Mouse (Mus musculus): ENCODE data around the gene Irx5. TPM values are rescaled to one million over a fixed set of nuclear protein-coding genes. Genes with fewer than 3 reads are reported as not detected.

The Irx5 gene
- polyA plus RNA-seq, 1 experiment from 2014 or later: 13.2 TPM

DNA sequence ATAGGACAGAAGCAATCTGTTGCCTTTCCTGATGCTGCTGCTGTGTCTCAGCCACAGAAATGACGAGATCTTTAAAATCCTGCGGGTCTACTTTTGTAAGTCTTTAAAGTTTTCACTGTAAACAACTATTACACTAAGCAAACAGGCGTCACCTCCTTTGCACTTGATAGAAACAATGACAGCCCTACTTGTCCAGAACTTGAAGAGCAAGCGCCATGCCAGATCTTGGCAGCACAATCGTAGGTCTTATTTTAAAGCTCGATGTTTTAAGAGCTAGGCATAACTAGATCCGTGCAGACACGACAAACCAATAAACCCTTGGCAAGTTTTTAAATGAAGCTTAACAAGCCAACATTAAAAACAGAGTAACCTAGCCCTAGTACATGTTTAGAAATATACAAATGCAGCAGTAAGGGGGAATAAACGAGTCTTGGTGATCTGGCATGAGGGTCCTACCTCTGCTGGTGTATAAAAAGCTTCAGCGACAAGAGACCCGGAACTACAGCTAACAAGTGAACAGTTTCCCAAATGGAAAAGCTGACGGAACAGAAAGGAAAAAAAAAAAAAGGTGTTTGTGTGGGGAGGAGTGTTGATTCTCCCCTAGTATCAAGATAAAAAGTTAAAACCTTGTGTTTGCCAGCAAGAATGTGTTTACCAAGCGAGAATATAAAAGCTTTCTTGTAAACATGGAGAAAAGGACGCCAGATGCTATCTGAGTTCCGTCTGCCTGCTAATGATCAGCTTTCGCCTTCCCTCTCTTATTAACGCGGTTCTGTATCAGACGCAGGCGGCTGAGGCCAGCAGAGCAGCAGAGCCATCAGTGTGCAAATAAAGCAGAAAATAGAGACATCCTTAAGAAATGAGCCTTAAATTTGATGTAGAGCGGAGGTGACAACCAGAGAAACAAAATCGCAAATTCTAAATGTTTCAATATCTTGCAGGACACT is 2.6 kb upstream of the Irx5 start:
- peaks cover 83% of the 10 kb centered on the region for H3K27me3 ChIP-seq (ENCODE audit: low read depth, poor library complexity, severe bottlenecking)
- 4% methylated on average over 22 of the region's 22 CpGs for WGBS
- H3K4me1 ChIP-seq: peaks cover 58% of the 10 kb centered on the region
- no peaks in the 10 kb centered on the region; the same call in 1 of the 2 replicates for H3K36me3 ChIP-seq
- peak overlapping the region; percentile 50; the same call in 1 of the 2 replicates for H3K27ac ChIP-seq
- peak; percentile 46 for DNase-seq (ENCODE audit: low spot score)
- H3K9me3 ChIP-seq (replicated peaks): no peaks in the 10 kb centered on the region
- peak overlapping the region; percentile 69 for H3K4me3 ChIP-seq

DNA sequence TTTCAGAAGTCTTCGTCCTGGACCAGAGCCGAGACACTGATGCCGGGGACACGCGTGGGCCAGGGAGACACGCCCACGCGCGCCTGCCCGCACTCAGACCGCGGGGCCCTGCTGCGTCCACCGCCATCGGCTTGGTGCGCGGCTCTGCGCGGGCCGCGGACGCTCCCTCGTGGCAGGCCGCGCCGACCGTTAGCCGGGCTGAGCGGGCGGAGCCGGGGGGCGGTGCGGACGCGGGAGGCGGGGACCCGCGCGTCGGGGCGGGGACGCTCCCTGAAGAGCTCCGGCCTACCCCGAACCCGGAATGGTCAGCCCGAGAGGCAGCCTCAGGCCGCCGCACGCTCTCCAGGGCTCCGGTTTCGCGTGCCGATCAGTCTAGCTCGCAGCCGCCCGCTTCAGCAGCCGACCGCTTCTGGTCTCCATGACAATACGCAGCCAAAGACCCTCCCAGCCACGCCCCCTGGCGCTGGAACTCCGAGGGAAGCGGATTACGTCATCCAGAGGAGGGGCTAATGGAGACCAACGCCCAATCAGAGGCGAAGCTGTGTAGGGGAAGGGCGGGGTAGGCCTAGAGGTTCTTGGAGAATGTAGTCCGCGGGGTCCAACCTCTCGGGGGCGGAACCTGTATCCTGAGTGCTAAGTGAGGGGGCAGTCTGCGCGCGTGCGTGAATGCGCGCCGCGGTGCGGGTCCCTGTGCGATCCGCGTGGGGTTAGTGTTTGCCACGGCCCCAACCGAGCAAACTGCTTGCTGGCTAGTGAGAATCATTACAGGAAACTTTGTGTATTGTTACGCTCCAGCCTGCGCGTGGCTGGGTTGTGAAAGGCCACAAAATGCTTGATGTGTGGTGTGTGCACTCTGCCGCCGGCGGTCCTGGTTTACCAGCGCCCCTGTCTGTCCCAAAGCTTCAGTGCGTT is 1.5 kb upstream of the Irx5 start:
- WGBS: under 1% methylated on average over 82 of the region's 93 CpGs
- H3K36me3 ChIP-seq: peaks cover 8% of the 10 kb centered on the region; the same call in 1 of the 2 replicates
- DNase-seq (ENCODE audit: low spot score): peak; percentile 98
- peak overlapping the region; percentile 69 for H3K4me3 ChIP-seq
- H3K4me1 ChIP-seq: peaks cover 68% of the 10 kb centered on the region
- H3K27ac ChIP-seq: peak overlapping the region; percentile 87
- H3K27me3 ChIP-seq (ENCODE audit: low read depth, poor library complexity, severe bottlenecking): peaks cover 83% of the 10 kb centered on the region
- no peaks in the 10 kb centered on the region for H3K9me3 ChIP-seq (replicated peaks)

DNA sequence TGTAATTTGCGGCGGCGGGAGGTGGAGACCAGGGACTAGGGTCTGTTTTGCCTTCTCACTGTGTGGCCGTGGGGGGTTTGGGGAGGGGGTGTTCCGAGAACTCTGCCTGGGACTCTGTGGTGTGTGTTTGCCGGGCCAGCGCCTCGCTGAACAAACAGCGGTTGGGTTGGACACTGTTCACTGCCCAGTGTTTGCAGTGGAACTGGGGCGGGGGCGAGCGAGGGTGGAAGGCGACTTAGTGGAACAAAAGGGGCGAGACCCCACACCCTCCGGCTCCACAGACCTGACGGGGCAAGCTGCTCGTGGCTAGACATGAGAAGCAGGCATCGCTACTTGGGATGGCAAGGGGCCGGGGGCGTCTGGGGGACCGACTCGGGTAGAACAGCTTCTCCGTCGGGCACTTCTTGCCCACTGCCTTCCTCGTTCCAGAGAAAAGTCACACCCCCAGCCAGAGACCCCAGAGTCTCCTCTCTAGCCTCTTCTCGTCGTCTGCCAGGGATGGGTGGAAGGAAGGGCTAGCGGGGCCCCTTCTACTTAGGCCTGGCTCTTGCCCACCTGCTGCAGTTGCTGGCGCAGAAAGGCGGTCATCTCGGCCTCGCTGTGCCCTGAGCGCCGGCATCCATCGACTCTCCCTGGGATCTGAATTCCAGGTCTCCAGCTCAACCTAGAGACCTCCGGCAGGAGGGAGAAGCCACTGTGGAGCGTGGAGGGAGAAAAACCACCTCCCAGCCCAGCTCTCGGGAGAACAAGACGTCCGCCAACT is 631 bp upstream of the Irx5 start:
- H3K36me3 ChIP-seq: peaks cover 8% of the 10 kb centered on the region; the same call in 1 of the 2 replicates
- no peak for DNase-seq (ENCODE audit: low spot score)
- H3K27me3 ChIP-seq (ENCODE audit: low read depth, poor library complexity, severe bottlenecking): peaks cover 87% of the 10 kb centered on the region
- WGBS: 1% methylated on average over 40 of the region's 40 CpGs
- peaks cover 68% of the 10 kb centered on the region for H3K4me1 ChIP-seq
- peak overlapping the region; percentile 69 for H3K4me3 ChIP-seq
- peak overlapping the region; percentile 87 for H3K27ac ChIP-seq
- no peaks in the 10 kb centered on the region for H3K9me3 ChIP-seq (replicated peaks)

DNA sequence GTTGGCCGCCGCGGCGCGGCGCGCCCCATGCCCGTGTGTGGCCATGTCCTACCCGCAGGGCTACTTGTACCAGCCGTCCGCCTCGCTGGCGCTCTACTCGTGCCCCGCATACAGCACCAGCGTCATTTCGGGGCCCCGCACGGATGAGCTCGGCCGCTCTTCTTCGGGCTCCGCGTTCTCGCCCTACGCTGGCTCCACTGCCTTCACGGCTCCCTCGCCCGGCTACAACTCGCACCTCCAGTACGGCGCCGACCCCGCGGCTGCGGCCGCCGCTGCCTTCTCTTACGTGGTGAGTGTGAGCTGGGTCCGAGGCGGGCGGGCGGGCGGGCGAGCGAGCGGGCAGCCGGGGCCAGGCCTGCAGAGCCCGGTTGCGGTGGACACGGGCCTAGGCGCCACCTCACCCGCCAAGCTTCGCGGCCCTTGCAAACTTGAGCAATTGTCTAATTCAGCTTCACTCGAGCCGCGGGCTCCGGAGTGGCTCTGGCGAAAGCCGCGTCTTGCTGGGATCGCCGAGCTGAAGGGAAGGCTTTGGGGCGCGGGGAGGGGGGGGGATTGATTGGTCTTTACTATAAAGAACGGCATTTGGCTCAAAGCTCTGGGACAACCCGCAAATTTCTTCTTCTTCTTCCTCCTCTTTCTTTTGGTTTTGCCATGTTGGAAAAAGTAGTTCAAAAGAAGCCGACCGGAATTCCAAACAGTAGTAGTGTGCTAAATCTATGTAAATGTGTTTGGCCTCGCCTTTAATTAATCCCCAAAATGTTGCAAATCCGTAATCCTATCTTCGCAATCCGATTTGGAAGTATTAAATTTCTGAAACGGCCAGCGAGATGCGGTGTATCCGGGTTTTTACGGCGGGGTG is 945 bp downstream of the Irx5 start:
- Histone ChIP-seq H3K4me3 (peak overlapping the region; percentile 69), H3K36me3 (peaks cover 8% of the 10 kb centered on the region; the same call in 1 of the 2 replicates), H3K27ac (peak overlapping the region; percentile 87), H3K9me3 (replicated peaks) (no peaks in the 10 kb centered on the region), H3K4me1 (peaks cover 73% of the 10 kb centered on the region), H3K27me3 (ENCODE audit: low read depth, poor library complexity, severe bottlenecking) (peaks cover 88% of the 10 kb centered on the region)
- under 1% methylated on average over 78 of the region's 80 CpGs for WGBS
- peak; percentile 79 for DNase-seq (ENCODE audit: low spot score)

DNA sequence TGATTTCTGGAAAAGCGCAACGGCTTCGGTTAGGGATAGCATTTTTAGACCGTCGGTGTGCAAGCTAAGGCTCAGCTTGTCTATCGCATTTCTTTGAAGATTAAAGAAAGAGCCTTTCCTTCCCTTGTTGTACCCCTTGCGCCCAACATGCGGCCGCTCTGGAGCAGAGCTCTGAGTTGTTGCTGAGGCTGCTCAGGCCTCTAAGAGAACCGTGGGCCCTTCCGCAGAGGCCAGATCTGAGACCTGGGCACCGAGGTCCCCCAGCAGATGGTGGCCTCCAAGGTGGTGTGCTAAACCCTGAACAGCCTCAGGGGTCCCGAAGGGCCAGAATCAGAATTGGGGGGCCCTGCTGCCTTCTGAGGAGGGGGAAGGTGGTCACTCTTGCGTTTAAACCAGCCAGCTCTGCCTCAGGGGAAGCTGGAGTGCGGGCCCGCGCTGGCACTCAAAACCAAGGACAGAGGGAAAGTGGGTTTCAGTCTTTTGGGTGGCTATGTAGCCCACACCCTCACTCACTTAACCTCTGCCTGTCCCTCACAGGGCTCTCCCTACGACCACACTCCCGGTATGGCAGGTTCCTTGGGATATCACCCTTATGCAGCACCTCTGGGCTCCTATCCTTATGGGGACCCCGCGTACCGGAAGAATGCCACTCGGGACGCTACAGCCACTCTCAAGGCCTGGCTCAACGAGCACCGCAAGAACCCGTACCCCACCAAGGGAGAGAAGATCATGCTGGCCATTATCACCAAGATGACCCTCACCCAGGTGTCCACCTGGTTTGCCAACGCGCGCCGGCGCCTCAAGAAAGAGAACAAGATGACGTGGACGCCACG is 1.8 kb downstream of the Irx5 start:
- Histone ChIP-seq H3K36me3 (peaks cover 8% of the 10 kb centered on the region; the same call in 1 of the 2 replicates), H3K27me3 (ENCODE audit: low read depth, poor library complexity, severe bottlenecking) (peaks cover 88% of the 10 kb centered on the region), H3K27ac (peak overlapping the region; percentile 87), H3K4me1 (peaks cover 77% of the 10 kb centered on the region), H3K4me3 (peak overlapping the region; percentile 69), H3K9me3 (replicated peaks) (no peaks in the 10 kb centered on the region)
- WGBS: 1% methylated on average over 35 of the region's 35 CpGs
- DNase-seq (ENCODE audit: low spot score): peak; percentile 71

DNA sequence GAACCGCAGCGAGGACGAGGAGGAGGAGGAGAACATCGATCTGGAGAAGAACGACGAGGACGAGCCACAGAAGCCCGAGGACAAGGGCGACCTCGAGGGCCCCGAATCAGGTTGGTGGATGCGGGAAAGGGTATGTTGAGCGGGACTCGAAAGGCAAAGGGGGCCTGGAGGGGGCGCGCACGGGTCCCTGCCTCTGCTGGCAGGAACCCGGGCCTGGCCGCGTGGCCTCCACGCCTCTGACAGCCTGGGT is 2.3 kb downstream of the Irx5 start:
- Histone ChIP-seq H3K27ac (peak overlapping the region; percentile 87), H3K27me3 (ENCODE audit: low read depth, poor library complexity, severe bottlenecking) (peaks cover 88% of the 10 kb centered on the region), H3K4me1 (peaks cover 76% of the 10 kb centered on the region), H3K4me3 (peak overlapping the region; percentile 69), H3K36me3 (peaks cover 8% of the 10 kb centered on the region; the same call in 1 of the 2 replicates), H3K9me3 (replicated peaks) (no peaks in the 10 kb centered on the region)
- under 1% methylated on average over 21 of the region's 21 CpGs for WGBS
- no peak for DNase-seq (ENCODE audit: low spot score)

DNA sequence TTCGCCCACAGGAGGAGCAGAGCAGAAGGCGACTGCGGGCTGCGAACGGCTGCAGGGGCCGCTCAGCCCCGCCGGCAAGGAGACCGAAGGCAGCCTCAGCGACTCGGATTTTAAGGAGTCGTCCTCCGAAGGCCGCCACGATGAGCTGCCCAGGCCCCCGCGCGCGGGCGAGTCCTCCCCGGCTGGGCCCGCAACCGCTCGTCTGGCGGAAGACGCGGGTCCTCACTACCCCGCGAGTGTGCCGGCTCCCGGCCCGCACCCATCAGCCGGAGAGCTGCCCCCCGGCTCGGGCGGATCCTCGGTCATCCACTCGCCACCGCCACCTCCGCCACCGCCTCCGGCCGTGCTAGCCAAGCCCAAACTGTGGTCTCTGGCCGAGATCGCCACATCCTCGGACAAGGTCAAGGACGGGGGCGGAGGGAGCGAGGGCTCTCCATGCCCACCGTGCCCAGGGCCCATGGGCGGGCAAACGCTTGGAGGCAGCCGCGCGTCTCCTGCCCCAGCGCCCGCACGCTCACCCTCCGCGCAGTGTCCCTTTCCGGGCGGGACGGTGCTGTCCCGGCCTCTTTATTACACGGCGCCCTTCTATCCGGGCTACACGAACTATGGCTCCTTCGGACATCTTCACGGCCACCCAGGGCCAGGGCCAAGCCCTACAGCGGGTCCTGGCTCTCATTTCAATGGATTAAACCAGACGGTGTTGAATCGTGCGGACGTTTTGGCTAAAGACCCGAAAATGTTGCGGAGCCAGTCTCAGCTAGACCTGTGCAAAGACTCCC is 2.8 kb downstream of the Irx5 start:
- Histone ChIP-seq H3K9me3 (replicated peaks) (no peaks in the 10 kb centered on the region), H3K36me3 (peaks cover 8% of the 10 kb centered on the region; the same call in 1 of the 2 replicates), H3K4me1 (peaks cover 75% of the 10 kb centered on the region), H3K4me3 (peak overlapping the region; percentile 69), H3K27me3 (ENCODE audit: low read depth, poor library complexity, severe bottlenecking) (peaks cover 93% of the 10 kb centered on the region), H3K27ac (peak overlapping the region; percentile 87)
- WGBS: 1% methylated on average over 77 of the region's 77 CpGs
- peak; percentile 79 for DNase-seq (ENCODE audit: low spot score)

DNA sequence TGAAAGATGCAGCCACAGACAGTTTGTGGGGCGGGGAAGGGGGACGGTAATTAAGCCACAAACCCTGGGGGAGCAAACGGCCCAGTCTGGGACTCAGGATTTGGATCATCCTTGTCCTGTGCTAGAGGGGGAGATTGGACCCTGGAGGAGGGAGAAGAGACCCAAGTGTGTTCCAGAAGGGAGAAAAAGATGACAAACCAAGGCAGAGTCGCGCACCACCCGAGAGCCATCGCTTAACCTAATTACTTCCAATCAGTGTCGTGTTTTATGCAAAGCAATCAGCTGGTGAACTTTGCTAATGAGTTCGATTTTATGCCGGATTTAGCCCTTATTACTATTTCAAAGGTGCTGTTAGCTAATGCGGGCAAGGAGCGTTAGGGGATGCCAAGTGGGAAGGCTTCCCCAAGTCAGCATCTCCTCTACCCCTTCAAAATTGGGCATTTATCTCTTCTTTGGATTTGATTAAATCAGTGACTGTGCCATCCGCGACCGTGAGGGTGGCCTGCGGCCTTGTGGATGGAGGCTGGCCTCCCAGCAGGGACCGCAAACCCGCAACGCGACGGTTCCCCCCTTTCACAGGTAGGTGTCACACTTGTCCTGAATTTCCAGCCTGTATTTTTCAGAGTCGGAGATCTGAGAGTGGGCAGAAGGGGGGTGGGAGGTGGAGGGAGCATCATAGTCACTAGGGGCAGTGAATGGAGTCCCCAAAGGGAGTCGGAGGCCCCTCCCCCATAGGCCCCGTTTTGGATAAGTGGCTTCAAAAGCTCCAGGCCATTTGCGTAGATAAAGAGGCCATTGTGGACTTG is 4.3 kb downstream of the Irx5 start:
- 2% methylated on average over 25 of the region's 25 CpGs for WGBS
- H3K27ac ChIP-seq: peak overlapping the region; percentile 57; the same call in 1 of the 2 replicates

DNA sequence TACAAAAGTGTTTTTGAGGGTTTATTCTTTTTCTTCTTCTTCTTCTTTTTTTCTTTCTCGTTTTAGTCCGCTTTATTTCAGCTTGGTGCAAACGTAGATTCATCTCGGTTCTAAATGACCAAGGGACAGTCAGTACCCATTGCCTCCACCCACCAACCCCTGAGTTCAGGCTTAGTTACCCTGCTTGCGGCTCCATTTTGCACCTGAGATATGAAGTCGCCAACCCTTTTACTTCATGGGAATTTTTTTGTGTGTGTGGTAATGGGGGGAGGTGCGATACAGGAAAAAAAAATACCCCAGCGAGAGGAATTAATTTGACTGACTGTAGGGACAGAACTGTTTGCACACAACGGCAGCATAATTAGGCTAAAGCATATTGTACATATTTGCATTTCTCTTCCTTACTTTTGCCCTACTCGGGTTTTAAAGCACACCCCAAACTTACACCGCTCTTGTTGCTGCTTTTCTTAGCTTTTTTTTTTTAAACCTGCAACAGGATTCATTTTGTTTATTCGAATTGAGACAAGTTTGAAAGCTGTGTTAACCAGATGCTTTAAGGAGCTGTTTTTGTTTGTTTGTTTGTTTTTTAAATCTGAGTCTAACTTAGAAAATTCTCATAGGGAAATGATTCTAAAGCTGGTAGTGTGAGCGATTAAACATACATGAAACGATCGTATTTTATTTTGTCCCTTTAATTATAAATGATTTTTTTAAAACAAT is 5.1 kb downstream of the Irx5 start:
- H3K4me1 ChIP-seq: peaks cover 73% of the 10 kb centered on the region
- no peaks in the 10 kb centered on the region for H3K9me3 ChIP-seq (replicated peaks)
- peak overlapping the region; percentile 61; the same call in 1 of the 2 replicates for H3K27ac ChIP-seq
- H3K36me3 ChIP-seq: peaks cover 8% of the 10 kb centered on the region; the same call in 1 of the 2 replicates
- peaks cover 100% of the 10 kb centered on the region for H3K27me3 ChIP-seq (ENCODE audit: low read depth, poor library complexity, severe bottlenecking)
- 3% methylated on average over 15 of the region's 15 CpGs for WGBS
- peak; percentile 43 for DNase-seq (ENCODE audit: low spot score)
- H3K4me3 ChIP-seq: peak overlapping the region; percentile 44

More for the DNA sequence above, 4.3 kb downstream of the Irx5 start:
- DNase-seq (ENCODE audit: low spot score): peak; percentile 77
- Histone ChIP-seq H3K4me3 (peak overlapping the region; percentile 44), H3K4me1 (peaks cover 78% of the 10 kb centered on the region), H3K9me3 (replicated peaks) (no peaks in the 10 kb centered on the region), H3K27me3 (ENCODE audit: low read depth, poor library complexity, severe bottlenecking) (peaks cover 100% of the 10 kb centered on the region), H3K36me3 (peaks cover 8% of the 10 kb centered on the region; the same call in 1 of the 2 replicates)

All from limb, embryonic 10.5 days (tissue).